17 mouse cellular contexts compared by ENCODE assay signal in the genomic region with DNA sequence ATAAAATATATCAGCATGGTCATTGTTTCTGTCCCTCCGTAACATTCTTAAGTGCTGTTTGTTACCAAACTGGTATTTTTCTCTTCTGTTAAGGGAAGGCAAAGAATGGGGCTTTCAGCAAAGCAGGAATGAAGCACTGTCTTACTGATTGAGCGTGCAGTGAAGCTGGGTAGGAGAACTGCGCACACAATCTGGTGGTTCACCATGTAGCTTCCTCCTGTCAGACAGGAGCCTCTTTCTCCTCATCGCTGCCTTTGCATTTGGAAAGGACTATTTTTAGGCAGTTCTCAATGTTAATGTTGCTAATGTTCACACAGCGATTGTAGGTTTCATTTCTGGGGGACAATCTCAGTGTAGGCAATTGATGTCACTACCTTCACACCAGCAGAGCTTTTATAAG.
"Had no signal": no experiment of that assay in that cellular context is flagged by ENCODE, and none has a peak within 500 bp of the region (broad histone marks: within the 10 kb centered on the region; RNA-seq: fewer than 3 reads in every experiment).

No protein-coding gene starts in this region.

- H3K27me3 ChIP-seq: midbrain, embryonic 12.5 days; neural tube, embryonic 13.5 days; neural tube, embryonic 15.5 days; stomach, embryonic 15.5 days had no signal

- H3K27ac ChIP-seq: midbrain, embryonic 10.5 days; midbrain, embryonic 12.5 days; neural tube, embryonic 13.5 days; neural tube, embryonic 15.5 days; stomach, embryonic 15.5 days; stomach, postnatal 0 days had no signal

- H3K9me3 ChIP-seq: midbrain, embryonic 10.5 days; midbrain, embryonic 12.5 days; neural tube, embryonic 13.5 days; neural tube, embryonic 15.5 days; stomach, embryonic 15.5 days had no signal

- H3K36me3 ChIP-seq: midbrain, embryonic 12.5 days; neural tube, embryonic 13.5 days; neural tube, embryonic 15.5 days; stomach, embryonic 15.5 days had no signal

- DNase-seq: lung, adult 18-20 months; lung, embryonic 14.5 days; lung, postnatal 10 days; lung, postnatal 4 days; midbrain, embryonic 14.5 days; right cerebral cortex, postnatal 25 days; thymus, adult 18-20 months; thymus, postnatal 14 days; thymus, postnatal 36 days had no signal

- H3K4me2 ChIP-seq: lung, embryonic 14.5 days; midbrain, embryonic 12.5 days; neural tube, embryonic 13.5 days; neural tube, embryonic 15.5 days; stomach, embryonic 15.5 days had no signal

- H3K4me3 ChIP-seq: midbrain, embryonic 10.5 days; midbrain, embryonic 12.5 days; myocyte; neural tube, embryonic 13.5 days; neural tube, embryonic 15.5 days; stomach, embryonic 15.5 days had no signal

- H3K4me1 ChIP-seq: midbrain, embryonic 10.5 days; midbrain, embryonic 12.5 days; neural tube, embryonic 13.5 days; neural tube, embryonic 15.5 days; stomach, embryonic 15.5 days had no signal

- H3K9ac ChIP-seq: lung, embryonic 14.5 days; midbrain, embryonic 12.5 days; neural tube, embryonic 13.5 days; neural tube, embryonic 15.5 days; stomach, embryonic 15.5 days had no signal

- ATAC-seq: midbrain, embryonic 16.5 days had no signal
